Mouse (Mus musculus) bone marrow, adult 2 months (tissue): ENCODE results near the gene Lias.

ENCODE experiments used
- CTCF ChIP-seq: fragments of 200-500 bp; IDR thresholded peaks from 2 replicates; pipeline ENCODE4 v1.5.1; 2011; ENCODE audit warnings: low read length, control low read depth; ENCODE audit not compliant: control insufficient read depth, insufficient read depth
- POLR2A ChIP-seq: fragments of 200-500 bp; IDR thresholded peaks from 2 replicates; pipeline ENCODE4 v1.6.1; 2011; ENCODE audit warnings: low read depth, mild to moderate bottlenecking, control low read depth, low read length, borderline replicate concordance; ENCODE audit not compliant: control insufficient read depth

DNA sequence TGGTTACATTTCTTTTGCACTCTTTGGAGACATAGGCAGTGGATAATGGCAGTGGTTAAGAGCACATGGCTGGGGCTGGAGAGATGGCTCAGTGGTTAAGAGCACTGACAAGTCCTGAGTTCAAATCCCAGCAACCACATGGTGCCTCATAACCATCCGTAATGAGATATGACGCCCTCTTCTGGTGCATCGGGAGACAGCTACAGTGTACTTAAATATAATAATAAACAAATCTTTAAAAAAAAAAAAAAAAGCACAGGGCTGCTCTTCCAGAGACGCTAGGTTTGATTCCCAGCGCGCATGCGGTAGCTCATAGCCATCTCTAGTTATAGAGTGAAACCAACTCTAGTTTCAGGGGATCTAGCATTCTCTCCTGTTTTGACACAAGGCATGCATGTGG is 3.1 kb downstream of the Lias start:
- no peak for TF ChIP-seq CTCF
- TF ChIP-seq POLR2A = no peak
